Mouse (Mus musculus) hindbrain, postnatal 0 days (tissue): ENCODE measurements around the gene Prickle2. TPM values are rescaled to one million over a fixed set of nuclear protein-coding genes. Genes with fewer than 3 reads are reported as not detected.

Experiments
- ATAC-seq: fragments of 200-750 bp; cut with Nextera tagmentation; 2 replicates; pipeline ENCODE4 v1.8.0; 2017; ENCODE audit warnings: mild to moderate bottlenecking, moderate TSS enrichment, moderate library complexity
- DNase-seq: peaks from one replicate; pipeline ENCODE4 v3.0.0-alpha.2; 2015; ENCODE audit warnings: low spot score
- H3K27ac ChIP-seq: fragments of 300-500 bp; sonication (generic); 2 replicates; pipeline ENCODE4 v1.5.1; 2014; ENCODE audit warnings: mild to moderate bottlenecking
- H3K27me3 ChIP-seq: fragments of 300-500 bp; sonication (generic); 2 replicates; pipeline ENCODE4 v1.6.1; 2014; ENCODE audit warnings: low read length, mixed read lengths; ENCODE audit not compliant: insufficient read depth
- H3K36me3 ChIP-seq: fragments of 300-500 bp; sonication (generic); 2 replicates; pipeline ENCODE4 v1.6.1; 2014; ENCODE audit warnings: low read length, mixed read lengths; ENCODE audit not compliant: insufficient read depth
- H3K4me1 ChIP-seq: fragments of 300-500 bp; sonication (generic); 2 replicates; pipeline ENCODE4 v1.6.1; 2014; ENCODE audit warnings: antibody characterized with exemption, low read length, mixed read lengths; ENCODE audit not compliant: insufficient read depth
- H3K4me2 ChIP-seq: fragments of 300-500 bp; sonication (generic); 2 replicates; pipeline ENCODE4 v1.6.1; 2014; ENCODE audit warnings: low read depth, mild to moderate bottlenecking, low read length, moderate library complexity, mixed read lengths
- H3K4me3 ChIP-seq: fragments of 300-500 bp; sonication (generic); 2 replicates; pipeline ENCODE4 v1.5.1; 2014; ENCODE audit warnings: low read length
- H3K9ac ChIP-seq: fragments of 300-500 bp; sonication (generic); replicated peaks from 2 replicates; pipeline ENCODE4 v1.6.1; 2014; ENCODE audit warnings: mild to moderate bottlenecking, low read length, moderate library complexity, mixed read lengths
- H3K9me3 ChIP-seq: fragments of 300-500 bp; sonication (generic); 2 replicates; pipeline ENCODE4 v1.6.1; 2016; ENCODE audit warnings: low read length, mixed read lengths
- CTCF ChIP-seq: IDR thresholded peaks from 2 replicates; pipeline ENCODE4 v1.5.1; 2016; ENCODE audit warnings: antibody characterized with exemption, control low read depth, low read depth
- WGBS: fragments of 180-500 bp; shearing (Covaris S2); extraction: QIAGEN DNeasy Blood & Tissue Kit; methylation state at CpG from one replicate; pipeline ENCODE4 v1.1.7; 2014; 5-methylcytosine and 5-hydroxymethylcytosine counted together
- polyA plus RNA-seq: library from polyadenylated mRNA; unstranded; fragments of >200 nt; fragmentation: Nextera tagmentation; extraction: Ambion mirVana; gene quantifications from 2 replicates; pipeline ENCODE4 v1.2.1, GENCODE M21; 2015
- total RNA-seq: library from RNA; depleted of rRNA; stranded (reverse); fragments of >200 nt; gene quantifications from 2 replicates; pipeline ENCODE4 v1.2.3, GENCODE M21; 2014; rRNA removed

Prickle2 gene
- total and polyA plus RNA-seq, 2 experiments from 2014 or later, result 11.3 to 38.7 TPM

- DNase-seq (peak; percentile 8), ATAC-seq (no peak)
- H3K27ac ChIP-seq, result no peak overlapping the region
- H3K9me3 ChIP-seq, result no peaks in the 10 kb centered on the region
- no peaks in the 10 kb centered on the region for H3K27me3 ChIP-seq
- H3K4me3 ChIP-seq, result no peak overlapping the region
- H3K4me1 ChIP-seq, result peaks cover 7% of the 10 kb centered on the region; the same call in 1 of the 2 replicates
- no peak overlapping the region for H3K4me2 ChIP-seq
- no peak for TF ChIP-seq CTCF
- H3K9ac ChIP-seq, result no peak overlapping the region
- WGBS, result 56% methylated on average over 10 of the region's 10 CpGs
- H3K36me3 ChIP-seq, result no peaks in the 10 kb centered on the region
Observed at GRCm38 (mm10) chr6:92347278-92348028, 358.5 kb downstream of the Prickle2 start.

DNA sequence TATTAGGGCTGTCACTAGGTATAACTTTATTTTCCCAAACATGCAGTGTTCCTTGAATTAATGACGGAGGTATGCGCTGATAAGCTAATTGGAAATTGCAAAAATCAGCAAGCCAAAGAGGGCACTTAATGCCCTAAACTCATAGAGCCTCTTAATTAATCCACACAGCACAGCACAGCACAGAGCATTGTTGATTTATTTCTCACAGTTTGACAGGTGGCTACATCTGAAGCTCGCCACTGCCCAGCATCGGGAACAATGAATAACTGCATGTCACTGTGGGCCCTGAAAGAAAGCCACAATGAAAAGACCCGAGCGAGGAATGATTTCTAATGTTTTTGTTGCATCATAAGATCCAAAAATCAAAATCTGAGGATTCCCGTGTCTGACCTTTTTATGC is 359.2 kb downstream of the Prickle2 start:
- Histone ChIP-seq H3K36me3 (no peaks in the 10 kb centered on the region), H3K4me1 (peaks cover 7% of the 10 kb centered on the region; the same call in 1 of the 2 replicates), H3K9me3 (no peaks in the 10 kb centered on the region), H3K27ac (no peak overlapping the region), H3K9ac (no peak overlapping the region), H3K27me3 (no peaks in the 10 kb centered on the region), H3K4me2 (no peak overlapping the region), H3K4me3 (no peak overlapping the region)
- WGBS, result 32% methylated on average over 7 of the region's 7 CpGs
- DNase-seq, result peak; percentile 57
- no peak for ATAC-seq
- TF ChIP-seq CTCF, result peak; percentile 19

GRCm38 (mm10) chr6:92345151-92345550 is 360.8 kb downstream of the Prickle2 start:
- TF ChIP-seq CTCF, result no peak
- WGBS, result 68% methylated on average over 2 of the region's 2 CpGs
- ATAC-seq (no peak), DNase-seq (no peak)
- no peak overlapping the region for H3K9ac ChIP-seq
- no peak overlapping the region for H3K4me3 ChIP-seq
- no peaks in the 10 kb centered on the region for H3K36me3 ChIP-seq
- H3K27me3 ChIP-seq, result no peaks in the 10 kb centered on the region
- no peak overlapping the region for H3K27ac ChIP-seq
- H3K9me3 ChIP-seq, result no peaks in the 10 kb centered on the region
- H3K4me2 ChIP-seq, result no peak overlapping the region
- H3K4me1 ChIP-seq, result peaks cover 7% of the 10 kb centered on the region; the same call in 1 of the 2 replicates

GRCm38 (mm10) chr6:92344588-92344987 is 361.4 kb downstream of the Prickle2 start:
- 87% methylated on average over 3 of the region's 3 CpGs for WGBS
- Histone ChIP-seq H3K4me1 (peaks cover 7% of the 10 kb centered on the region; the same call in 1 of the 2 replicates), H3K4me3 (no peak overlapping the region), H3K9ac (no peak overlapping the region), H3K36me3 (no peaks in the 10 kb centered on the region), H3K9me3 (no peaks in the 10 kb centered on the region), H3K27ac (no peak overlapping the region), H3K27me3 (no peaks in the 10 kb centered on the region), H3K4me2 (no peak overlapping the region)
- DNase-seq, result no peak
- TF ChIP-seq CTCF, result no peak
- no peak for ATAC-seq

Other genes starting within 250 kb of the Prickle2 start
- gene A730049H05Rik, start 110.3 kb upstream of the Prickle2 start, total RNA-seq, result 0.65 and 0.68 TPM in 2 replicates
- gene A730049H05Rik, start 110.3 kb upstream of the Prickle2 start, polyA plus RNA-seq, result 1.2 and 1.7 TPM in 2 replicates
- gene Gm15737, start 163.2 kb upstream of the Prickle2 start, total RNA-seq, result not detected in 2 replicates
- not detected in 2 replicates for gene Gm15737, start 163.2 kb upstream of the Prickle2 start, polyA plus RNA-seq
- gene Adamts9, start 237.3 kb upstream of the Prickle2 start, total RNA-seq, result 7.6 and 9.2 TPM in 2 replicates
- 1.5 and 1.7 TPM in 2 replicates for gene Adamts9, start 237.3 kb upstream of the Prickle2 start, polyA plus RNA-seq